Mouse (Mus musculus) CH12.LX (cell line): ENCODE measurements at regions not wholly inside any gene's neighbourhood (a gene's known extent, or its start where the extent isn't known, plus 50 kb on each side); places are given as distances from the start of the nearest gene placed in this dataset.

Experiments
- DNase-seq: peaks from one replicate; pipeline ENCODE4 v3.0.0-alpha.2; 2013; ENCODE audit errors: extremely low read depth
- H3K27ac ChIP-seq: 2 replicates; pipeline ENCODE4 v1.5.1; 2012; ENCODE audit warnings: low read depth, mild to moderate bottlenecking, control low read depth, moderate library complexity; ENCODE audit not compliant: insufficient read depth
- H3K27me3 ChIP-seq: replicated peaks from 2 replicates; pipeline ENCODE3; 2012; ENCODE audit warnings: inconsistent platforms
- H3K36me3 ChIP-seq, 2 experiments: replicated peaks in 1 of 2; 2 replicates each; pipeline versions ENCODE3 to v1.6.1; 2012; ENCODE audit warnings: inconsistent platforms in 1 of 2, low read length in 1 of 2, mild to moderate bottlenecking in 1 of 2, mixed read lengths in 1 of 2, moderate library complexity in 1 of 2; ENCODE audit not compliant: control insufficient read depth in 1 of 2, insufficient read depth in 1 of 2
- H3K4me1 ChIP-seq, 2 experiments: 2 replicates each; pipeline ENCODE4 v1.6.1; 2012; ENCODE audit warnings: inconsistent platforms in 1 of 2, moderate library complexity in 1 of 2; ENCODE audit not compliant: insufficient read depth in 2 of 2, control insufficient read depth in 1 of 2
- H3K4me2 ChIP-seq: 2 replicates; pipeline ENCODE4 v1.6.1; 2012; ENCODE audit warnings: low read depth, mild to moderate bottlenecking, control low read depth; ENCODE audit not compliant: poor library complexity, insufficient read depth, severe bottlenecking
- H3K4me3 ChIP-seq, 3 experiments: fragments of 150-350 bp in 1 of 3; sonication (generic) in 1 of 3; replicated peaks in 1 of 3; 2 replicates each; pipeline versions ENCODE3 to v1.5.1; 2011 to 2012; ENCODE audit warnings: low read depth in 2 of 3, low read length in 2 of 3, mild to moderate bottlenecking in 2 of 3, moderate library complexity in 2 of 3, control low read depth in 1 of 3, improper control_type of control experiment in 1 of 3, inconsistent platforms in 1 of 3, mixed read lengths in 1 of 3; ENCODE audit not compliant: poor library complexity in 1 of 3
- H3K79me2 ChIP-seq: replicated peaks from 2 replicates; pipeline ENCODE4 v1.6.1; 2012; ENCODE audit warnings: mild to moderate bottlenecking, moderate library complexity; ENCODE audit not compliant: control insufficient read depth, poor library complexity, insufficient read depth, severe bottlenecking; ENCODE audit errors: extremely low read depth
- H3K9ac ChIP-seq: 2 replicates; pipeline ENCODE4 v1.6.1; 2012; ENCODE audit warnings: low read depth, mild to moderate bottlenecking, control low read depth, moderate library complexity; ENCODE audit not compliant: insufficient read depth
- H3K9me3 ChIP-seq: replicated peaks from 2 replicates; pipeline ENCODE3; 2012; ENCODE audit warnings: low read length, inconsistent platforms, mixed read lengths
- BHLHE40 ChIP-seq: IDR thresholded peaks from 2 replicates; pipeline ENCODE4 v1.6.1; 2011; ENCODE audit warnings: mild to moderate bottlenecking, low read depth, low read length, improper control_type of control experiment
- CTCF ChIP-seq, 2 experiments: IDR thresholded peaks in 1 of 2; conservative IDR thresholded peaks in 1 of 2; 2 replicates each; pipeline ENCODE4 v1.5.1; 2011 to 2012; ENCODE audit warnings: low read depth in 2 of 2, low read length in 2 of 2, improper control_type of control experiment in 1 of 2, inconsistent platforms in 1 of 2, mild to moderate bottlenecking in 1 of 2, moderate library complexity in 1 of 2
- ETS1 ChIP-seq: conservative IDR thresholded peaks from 2 replicates; pipeline ENCODE4 v1.6.1; 2012; ENCODE audit warnings: low read depth, mild to moderate bottlenecking, inconsistent platforms, low read length, improper control_type of control experiment, moderate library complexity
- GABPA ChIP-seq: IDR thresholded peaks from 2 replicates; pipeline ENCODE4 v1.6.1; 2012; ENCODE audit warnings: low read depth, low read length, improper control_type of control experiment, inconsistent platforms; ENCODE audit not compliant: insufficient replicate concordance
- HCFC1 ChIP-seq: IDR thresholded peaks from 2 replicates; pipeline ENCODE4 v1.6.1; 2012; ENCODE audit warnings: low read depth, mild to moderate bottlenecking, inconsistent platforms, low read length, improper control_type of control experiment
- IRF4 ChIP-seq: IDR thresholded peaks from 2 replicates; pipeline ENCODE4 v1.6.1; 2014; ENCODE audit warnings: low read depth, mild to moderate bottlenecking, inconsistent platforms, low read length, improper control_type of control experiment
- JUN ChIP-seq: IDR thresholded peaks from 2 replicates; pipeline ENCODE4 v1.6.1; 2011; ENCODE audit warnings: low read depth, mild to moderate bottlenecking, low read length, improper control_type of control experiment, moderate library complexity; ENCODE audit not compliant: insufficient read depth
- JUND ChIP-seq: conservative IDR thresholded peaks from 2 replicates; pipeline ENCODE4 v1.6.1; 2011; ENCODE audit warnings: low read depth, low read length, improper control_type of control experiment
- KAT2A ChIP-seq: IDR thresholded peaks from 2 replicates; pipeline ENCODE4 v1.6.1; 2012; ENCODE audit warnings: low read length, improper control_type of control experiment, inconsistent platforms; ENCODE audit not compliant: insufficient replicate concordance
- MAZ ChIP-seq: IDR thresholded peaks from 2 replicates; pipeline ENCODE4 v1.6.1; 2012; ENCODE audit warnings: low read depth, mild to moderate bottlenecking, inconsistent platforms, low read length, improper control_type of control experiment, moderate library complexity
- MEF2A ChIP-seq: IDR thresholded peaks from 2 replicates; pipeline ENCODE4 v1.6.1; 2014; ENCODE audit warnings: low read depth, mild to moderate bottlenecking, inconsistent platforms, low read length, improper control_type of control experiment, borderline replicate concordance
- MXI1 ChIP-seq: IDR thresholded peaks from 2 replicates; pipeline ENCODE4 v1.6.1; 2011; ENCODE audit warnings: mild to moderate bottlenecking, low read depth, low read length, improper control_type of control experiment
- MYC ChIP-seq: IDR thresholded peaks from 2 replicates; pipeline ENCODE4 v1.6.1; 2011; ENCODE audit warnings: low read depth, mild to moderate bottlenecking, improper control_type of control experiment, low read length
- NELFE ChIP-seq: IDR thresholded peaks from 2 replicates; pipeline ENCODE4 v1.6.1; 2011; ENCODE audit warnings: low read depth, low read length, improper control_type of control experiment
- POLR2A ChIP-seq: IDR thresholded peaks from 2 replicates; pipeline ENCODE4 v1.6.1; 2011; ENCODE audit warnings: low read depth, mild to moderate bottlenecking, improper control_type of control experiment, low read length
- RAD21 ChIP-seq: IDR thresholded peaks from 2 replicates; pipeline ENCODE4 v1.6.1; 2011; ENCODE audit warnings: low read depth, mild to moderate bottlenecking, low read length, improper control_type of control experiment, moderate library complexity
- RCOR1 ChIP-seq: conservative IDR thresholded peaks from 2 replicates; pipeline ENCODE4 v1.6.1; 2012; ENCODE audit warnings: low read depth, mild to moderate bottlenecking, inconsistent platforms, low read length, improper control_type of control experiment
- SMC3 ChIP-seq: IDR thresholded peaks from 2 replicates; pipeline ENCODE4 v1.6.1; 2011; ENCODE audit warnings: low read depth, low read length, improper control_type of control experiment
- USF1 ChIP-seq: IDR thresholded peaks from 2 replicates; pipeline ENCODE4 v1.6.1; 2014; ENCODE audit warnings: low read depth, mild to moderate bottlenecking, inconsistent platforms, low read length, improper control_type of control experiment
- USF2 ChIP-seq: conservative IDR thresholded peaks from 2 replicates; pipeline ENCODE4 v1.6.1; 2011; ENCODE audit warnings: low read depth, low read length, improper control_type of control experiment
- ZC3H11A ChIP-seq: IDR thresholded peaks from 2 replicates; pipeline ENCODE4 v1.6.1; 2012; ENCODE audit warnings: low read depth, mild to moderate bottlenecking, inconsistent platforms, low read length, improper control_type of control experiment
- ZKSCAN1 ChIP-seq: IDR thresholded peaks from 2 replicates; pipeline ENCODE4 v1.6.1; 2012; ENCODE audit warnings: low read depth, inconsistent platforms, low read length, improper control_type of control experiment, borderline replicate concordance
- dilution Hi-C: fragments of 300-500 bp; cut with MboI; formaldehyde crosslinking; loops from 2 replicates; pipeline ENCODE4 v1.14.3; 2020; ENCODE audit warnings: low sequenced_read_pairs; ENCODE audit not compliant: extremely low pct_unique_long_range_greater_than_20kb, extremely low pct_ligation_motif_present
- in situ Hi-C: fragments of 300-500 bp; cut with MboI; formaldehyde crosslinking; loops from 3 replicates; pipeline ENCODE4 v1.14.3; 2019; ENCODE audit warnings: low sequenced_read_pairs, low pct_ligation_motif_present, low pct_unique_long_range_greater_than_20kb, mixed read lengths

DNA sequence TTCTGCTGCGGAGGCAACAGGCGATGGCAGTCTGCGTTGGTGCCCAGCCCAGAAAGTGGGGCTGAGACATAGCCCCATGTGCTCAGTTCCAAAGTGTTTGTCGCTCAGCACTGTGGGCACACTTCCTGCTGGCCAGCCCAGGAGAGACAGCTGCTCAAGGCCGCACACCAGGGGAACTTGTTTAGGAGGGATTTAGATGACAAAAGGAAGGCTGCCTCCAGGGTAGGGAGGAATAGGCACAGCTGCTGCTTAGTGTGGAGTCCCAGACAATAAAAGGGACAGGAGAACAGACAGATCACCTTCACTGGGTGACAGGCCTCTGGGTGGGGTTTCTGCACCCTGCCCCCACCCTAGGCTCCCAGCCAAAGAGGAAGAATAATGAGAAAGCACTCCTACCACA, 169.2 kb upstream of the Ctnnb1 start:
- dilution Hi-C loops (no loop called here), in situ Hi-C loops (no loop called here)
- H3K27me3 ChIP-seq: no peaks in the 10 kb centered on the region
- no peaks in the 10 kb centered on the region for H3K79me2 ChIP-seq
- no peak for DNase-seq
- H3K4me3 ChIP-seq: no peak overlapping the region
- no peak overlapping the region for H3K27ac ChIP-seq
- H3K4me1 ChIP-seq: peaks cover 0 to 4% of the 10 kb centered on the region in 2 experiments; a peak in 2 of 4 replicates
- no peaks in the 10 kb centered on the region for H3K36me3 ChIP-seq
- H3K4me2 ChIP-seq: no peak overlapping the region
- TF ChIP-seq NELFE (no peak), GABPA (no peak), ETS1 (no peak), RAD21 (no peak), KAT2A (no peak), SMC3 (no peak), USF1 (no peak), MXI1 (no peak), CTCF (conservative IDR thresholded peaks at IDR 0.05 in 1 of 2, IDR thresholded peaks at IDR 0.05 in 1 of 2; ENCODE audit: low read depth in 2 of 2, low read length in 2 of 2) (no peak), MEF2A (no peak), JUN (no peak), MYC (no peak), MAZ (no peak), POLR2A (no peak), HCFC1 (no peak), RCOR1 (no peak)
- no peaks in the 10 kb centered on the region for H3K9me3 ChIP-seq
- no peak overlapping the region for H3K9ac ChIP-seq

DNA sequence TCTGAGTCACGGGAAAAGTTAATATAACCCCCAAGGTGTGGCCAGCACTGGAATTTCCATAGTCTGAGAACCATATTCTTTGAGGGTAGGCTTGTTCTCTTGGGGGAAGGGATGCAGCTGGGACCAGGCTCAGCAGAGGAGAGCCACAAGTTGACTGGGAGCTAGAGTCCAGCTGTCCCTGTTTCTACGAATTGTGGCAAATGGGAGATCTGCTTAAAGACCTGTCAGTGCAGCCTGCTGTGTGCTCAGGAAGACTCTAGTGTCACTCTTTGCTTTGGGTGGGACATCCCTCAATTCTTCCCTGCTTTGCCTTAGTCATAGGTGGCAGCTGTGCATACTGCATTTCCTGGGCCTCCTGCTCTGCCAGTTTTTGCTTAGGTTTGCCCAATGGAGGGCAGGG, 165.2 kb upstream of the Ctnnb1 start:
- in situ Hi-C loops: no loop called here
- H3K27ac ChIP-seq: no peak overlapping the region
- dilution Hi-C loops: no loop called here

More for the DNA sequence above, 165.2 kb upstream of the Ctnnb1 start:
- DNase-seq: no peak
- Histone ChIP-seq H3K9me3 (peaks cover 3% of the 10 kb centered on the region), H3K4me1 (peaks cover 0 to 4% of the 10 kb centered on the region in 2 experiments; a peak in 2 of 4 replicates), H3K4me2 (no peak overlapping the region), H3K4me3 (no peak overlapping the region), H3K36me3 (no peaks in the 10 kb centered on the region), H3K27me3 (no peaks in the 10 kb centered on the region), H3K9ac (no peak overlapping the region)
- TF ChIP-seq JUND: no peak
- no peak for TF ChIP-seq BHLHE40
- no peak for TF ChIP-seq ZC3H11A
- TF ChIP-seq MAZ: no peak
- no peak for TF ChIP-seq JUN
- TF ChIP-seq ZKSCAN1: no peak
- TF ChIP-seq RCOR1: no peak
- TF ChIP-seq IRF4: no peak
- TF ChIP-seq USF2: no peak
- no peak for TF ChIP-seq ETS1
- no peak for TF ChIP-seq NELFE
- no peak for TF ChIP-seq GABPA
- TF ChIP-seq, all 38 proteins: peak for 0
- no peaks in the 10 kb centered on the region for H3K79me2 ChIP-seq
